Mouse (Mus musculus) left cerebral cortex, adult 9 months (tissue): ENCODE measurements around the gene Ttc1.

Experiments used
- DNase-seq, 2 experiments: peaks; one replicate each; pipeline ENCODE4 v3.0.0; 2022; ENCODE audit warnings: low spot score in 2 of 2

Ttc1 gene

GRCm38 (mm10) chr11:43747233-43748226 is at the start of gene Ttc1:
Ttc1 (minus strand) TSS chr11:43748008.
- peak; percentile 92 to 98 for DNase-seq

- DNase-seq = no peak
Measured at GRCm38 (mm10) chr11:43795992-43796391, 48.2 kb upstream of the Ttc1 start.

GRCm38 (mm10) chr11:43790446-43790845 is 42.6 kb upstream of the Ttc1 start:
- no peak for DNase-seq

DNA sequence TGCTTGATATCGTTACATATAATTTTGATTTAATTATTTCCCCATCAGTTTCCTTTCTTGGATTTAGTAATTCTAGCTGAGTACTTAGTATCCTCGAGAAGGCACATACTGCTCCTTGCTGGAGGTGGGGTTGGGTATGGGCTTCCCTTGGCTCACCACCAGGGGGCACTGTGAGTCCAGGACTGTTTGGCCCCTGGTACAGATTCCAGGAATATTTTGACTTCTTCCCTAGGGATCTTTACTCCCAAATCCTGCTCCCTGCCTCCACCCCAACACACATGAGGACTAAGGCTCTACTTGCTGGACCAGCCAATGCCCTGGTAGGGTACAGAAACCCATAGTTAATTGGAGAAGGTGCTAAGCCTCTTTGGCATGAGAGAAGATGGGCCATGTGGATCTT is 36.0 kb upstream of the Ttc1 start:
- peak; percentile 16 to 76 for DNase-seq

- DNase-seq = no peak
Measured at GRCm38 (mm10) chr11:43783106-43783505, 35.3 kb upstream of the Ttc1 start.

- no peak for DNase-seq
Measured at GRCm38 (mm10) chr11:43779551-43779950, 31.7 kb upstream of the Ttc1 start.

- DNase-seq = no peak
Measured at GRCm38 (mm10) chr11:43776324-43776694, 28.5 kb upstream of the Ttc1 start.

GRCm38 (mm10) chr11:43775469-43776323 is 27.9 kb upstream of the Ttc1 start:
- no peak for DNase-seq

DNA sequence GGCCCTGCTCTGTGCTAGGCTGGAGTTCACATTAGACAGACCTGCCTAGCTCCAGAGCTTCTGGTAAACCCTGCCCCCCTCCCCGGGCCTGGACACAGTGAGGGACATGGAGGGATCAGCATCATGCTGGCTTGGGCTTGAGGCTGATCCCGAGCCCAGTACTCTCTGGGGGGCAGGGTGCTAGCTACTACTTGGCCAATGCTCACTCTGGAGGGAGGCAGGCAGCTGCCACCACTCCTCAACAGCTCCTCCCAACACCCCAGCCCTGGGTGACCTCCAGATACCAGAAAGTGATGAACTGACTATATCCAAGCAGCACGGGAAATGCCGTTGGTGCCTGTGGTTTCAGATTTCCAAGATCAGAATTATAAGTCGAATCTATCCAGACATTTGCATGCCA is 25.9 kb upstream of the Ttc1 start:
- DNase-seq = no peak

GRCm38 (mm10) chr11:43770110-43770509 is 22.3 kb upstream of the Ttc1 start:
- DNase-seq = no peak

GRCm38 (mm10) chr11:43767749-43768148 is 19.9 kb upstream of the Ttc1 start:
- no peak for DNase-seq

DNA sequence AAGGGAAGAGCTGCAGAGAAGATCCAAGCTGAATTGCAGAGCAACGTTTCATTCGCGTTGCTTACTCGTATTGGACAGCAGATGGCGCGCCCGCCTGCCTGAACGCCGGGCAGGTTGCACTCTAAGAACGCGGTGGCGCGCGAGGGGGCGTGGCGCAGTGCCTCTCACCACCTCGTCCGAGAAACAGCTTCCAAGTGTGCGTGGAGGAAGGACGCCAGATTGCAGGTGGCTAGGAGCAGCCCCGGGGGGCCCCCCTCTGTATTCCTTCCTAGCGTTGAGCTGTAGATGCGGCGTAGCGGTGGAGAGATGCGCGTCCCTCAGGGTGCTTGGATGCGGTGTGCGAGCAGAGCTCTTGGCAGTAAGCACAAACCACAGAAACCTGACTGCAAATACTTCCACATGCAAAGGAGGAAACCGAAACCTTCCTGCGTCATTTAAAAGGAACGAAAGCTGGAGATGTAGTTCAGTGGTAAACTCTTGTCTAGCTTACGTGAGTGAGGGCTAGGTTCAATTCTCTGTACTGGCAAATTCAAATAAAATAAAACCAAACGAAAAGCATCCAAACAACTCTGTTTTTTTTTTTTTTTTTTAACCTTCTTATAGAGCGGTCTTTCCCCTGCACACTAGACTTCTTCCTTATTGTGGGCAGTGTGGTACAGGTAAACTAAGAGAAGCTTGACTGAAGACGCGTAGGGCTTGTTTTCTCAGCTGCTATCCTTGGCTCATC is 19.3 kb upstream of the Ttc1 start:
- DNase-seq = peak; percentile 26 to 83

DNA sequence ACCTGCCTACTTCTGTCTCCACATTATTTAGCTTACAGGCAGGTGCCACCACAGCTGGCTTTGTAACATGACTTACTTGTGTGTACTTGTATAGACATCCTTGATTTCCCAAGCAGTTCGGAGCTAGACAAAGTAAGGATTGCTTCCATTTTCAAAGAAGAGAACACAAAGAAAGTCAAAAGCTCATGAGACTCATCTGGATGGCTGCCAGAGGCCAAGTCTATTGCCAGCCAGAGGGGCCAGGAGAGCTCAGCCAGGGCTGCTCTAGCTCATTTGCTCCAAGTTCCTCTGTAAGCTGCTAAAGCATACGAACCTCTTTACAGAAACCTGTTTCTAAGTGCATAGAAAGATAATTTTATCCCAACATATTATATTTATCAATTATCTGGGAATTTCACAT is 10.6 kb upstream of the Ttc1 start:
- DNase-seq = no peak

DNA sequence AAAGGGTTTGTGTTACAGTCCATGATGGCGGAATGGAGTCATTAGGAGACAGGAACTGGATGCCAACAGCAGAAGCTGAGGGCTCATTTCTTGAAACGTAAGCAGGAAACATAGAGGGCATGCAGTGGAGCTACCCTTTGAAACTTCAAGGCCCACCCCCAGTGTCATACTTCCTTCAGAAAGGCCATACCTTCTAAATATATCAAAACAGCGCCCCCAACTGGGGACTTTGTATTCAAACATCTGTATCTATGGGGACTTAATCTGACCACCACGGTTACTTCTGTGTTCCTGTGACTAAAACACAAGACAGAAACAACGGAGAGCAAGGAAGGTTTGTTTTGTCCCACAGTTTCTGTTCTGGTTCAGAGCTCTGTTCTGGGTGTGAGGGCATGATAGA is 7.6 kb upstream of the Ttc1 start:
- no peak for DNase-seq

GRCm38 (mm10) chr11:43754568-43754967 is 6.8 kb upstream of the Ttc1 start:
- DNase-seq = no peak

DNA sequence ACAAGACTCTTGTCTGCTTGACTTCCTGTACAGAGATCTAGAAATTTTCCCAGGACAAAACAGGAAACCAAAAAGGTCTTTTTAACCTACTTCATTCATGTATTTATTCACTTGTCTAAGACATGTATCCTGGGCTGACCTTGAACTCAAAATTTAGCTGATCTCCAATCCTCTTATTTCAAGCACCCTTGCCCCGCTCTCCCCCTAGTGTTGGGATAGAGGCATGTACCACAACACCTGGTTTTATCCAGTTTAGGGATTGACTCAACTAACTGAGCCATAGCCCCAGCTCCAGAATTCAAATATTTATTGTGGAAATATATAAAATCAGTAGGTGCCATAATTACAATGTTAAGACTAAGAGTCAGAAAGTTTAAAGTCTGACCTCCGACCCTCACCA is 3.7 kb upstream of the Ttc1 start:
- DNase-seq = no peak

DNA sequence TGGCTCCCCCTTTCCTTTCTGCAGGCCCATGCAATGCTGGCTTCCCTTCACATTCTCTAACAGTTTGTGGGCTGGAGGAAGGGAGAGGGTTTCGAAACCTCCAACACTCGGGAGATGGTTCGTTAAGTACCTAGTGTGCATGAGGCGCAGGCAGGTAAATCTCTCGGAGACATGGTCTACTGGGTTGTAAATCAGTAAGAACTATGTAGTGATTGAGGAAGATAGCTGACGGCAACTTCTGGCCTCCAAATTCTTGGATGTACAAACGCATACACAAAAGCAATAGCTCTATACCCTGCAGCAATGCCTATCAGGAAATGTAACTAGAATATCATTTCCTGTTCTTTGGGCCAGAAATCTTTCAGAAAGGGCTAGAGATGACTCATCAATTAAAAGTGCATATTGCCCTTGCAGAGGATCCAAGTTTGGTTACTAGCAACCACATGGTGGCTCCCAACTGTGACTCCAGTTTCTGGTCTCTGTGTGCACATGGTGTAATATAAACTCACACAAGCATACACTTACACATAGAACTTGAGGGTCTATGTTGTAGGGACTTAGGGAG is 19.0 kb downstream of the Ttc1 start:
- DNase-seq = no peak

DNA sequence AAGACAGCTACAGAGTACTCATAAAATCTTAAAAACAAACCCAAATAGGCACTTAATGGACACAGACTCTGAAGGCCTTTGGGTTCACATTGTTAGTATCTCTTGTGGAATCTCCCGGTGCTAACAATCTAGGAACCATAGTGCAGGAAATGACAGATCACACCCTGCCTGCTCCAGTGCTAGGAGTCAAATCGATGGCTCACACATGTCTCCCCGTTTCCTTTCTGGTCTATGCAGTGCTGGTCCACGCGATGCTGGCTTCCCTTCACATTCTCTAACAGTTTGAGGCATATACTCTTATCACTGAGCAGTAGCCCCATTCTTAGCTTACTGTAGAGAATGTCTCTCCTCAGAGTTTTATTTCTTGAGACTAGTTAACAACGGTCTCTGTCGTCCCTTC is 20.0 kb downstream of the Ttc1 start:
- no peak for DNase-seq

DNA sequence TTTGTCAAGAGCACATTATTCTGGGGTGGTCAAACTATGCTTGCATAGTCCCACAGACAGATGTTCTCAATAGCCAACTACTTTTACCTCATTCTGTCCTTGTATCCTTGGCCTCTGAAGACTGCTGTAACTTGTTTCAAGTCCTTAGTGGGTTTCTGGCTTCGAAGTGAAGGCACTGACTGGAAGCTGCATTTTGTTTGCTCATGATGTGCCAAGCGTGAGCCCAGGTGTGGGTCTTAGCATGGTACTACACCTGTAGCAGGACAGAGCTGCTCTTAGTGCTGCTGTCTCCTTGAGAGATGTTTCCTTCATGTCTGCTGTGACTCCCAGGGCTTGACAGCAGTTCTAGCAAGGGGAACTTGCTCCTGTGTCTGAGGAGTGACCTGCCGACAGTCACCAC is 24.4 kb downstream of the Ttc1 start:
- no peak for DNase-seq

- peak in 1 of 2 experiments; percentile 33 for DNase-seq
Measured at GRCm38 (mm10) chr11:43712178-43712577, 35.6 kb downstream of the Ttc1 start.

- DNase-seq = no peak
Measured at GRCm38 (mm10) chr11:43708409-43708808, 39.4 kb downstream of the Ttc1 start.

DNA sequence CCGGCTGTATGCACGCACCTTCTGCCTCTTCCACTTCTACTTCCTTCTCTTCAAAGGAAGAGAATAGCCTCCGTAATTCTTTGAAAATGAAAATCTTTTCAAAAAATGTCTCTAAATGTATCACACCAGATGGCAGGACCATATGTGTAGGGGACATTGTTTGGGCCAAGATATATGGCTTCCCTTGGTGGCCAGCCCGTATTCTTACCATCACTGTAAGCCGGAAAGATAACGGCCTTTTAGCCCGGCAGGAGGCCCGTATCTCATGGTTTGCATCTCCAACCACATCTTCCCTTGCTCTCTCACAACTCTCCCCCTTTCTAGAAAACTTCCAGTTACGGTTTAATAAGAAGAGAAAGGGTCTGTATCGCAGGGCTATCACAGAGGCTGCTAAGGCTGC is 42.1 kb downstream of the Ttc1 start:
- no peak for DNase-seq
